Mouse (Mus musculus) lung, adult 2 months (tissue): ENCODE results near the gene Prkaa1.

ENCODE experiments used
- CTCF ChIP-seq: fragments of 200-500 bp; IDR thresholded peaks from 2 replicates; pipeline ENCODE4 v1.5.1; 2011; ENCODE audit warnings: mild to moderate bottlenecking, low read length, control low read depth; ENCODE audit not compliant: insufficient read depth
- POLR2A ChIP-seq: fragments of 200-500 bp; IDR thresholded peaks from 2 replicates; pipeline ENCODE4 v1.6.1; 2011; ENCODE audit warnings: low read depth, mild to moderate bottlenecking, control low read depth, low read length, borderline replicate concordance; ENCODE audit errors: extremely low read depth

DNA sequence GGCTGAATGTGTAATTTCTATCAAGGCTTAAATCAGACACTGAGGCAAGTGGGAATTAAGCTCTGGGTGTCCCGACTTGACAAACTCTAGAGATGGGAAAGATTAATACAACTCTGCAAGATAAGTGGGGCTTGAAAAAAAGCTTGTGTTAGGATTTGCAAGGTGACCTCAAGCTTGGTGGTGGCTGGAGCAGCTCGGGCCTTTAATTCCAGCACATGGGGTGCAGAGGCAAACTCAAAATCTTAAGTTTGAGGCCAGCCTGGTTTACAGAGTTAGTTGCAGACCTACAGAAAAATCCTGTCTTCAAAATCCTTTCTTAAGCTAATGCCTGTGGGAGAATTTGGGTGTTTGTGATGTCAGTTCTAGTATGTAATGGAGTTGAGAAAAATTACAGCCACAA, 24.5 kb upstream of the Prkaa1 start:
- TF ChIP-seq POLR2A (no peak), CTCF (no peak)
